Mouse (Mus musculus) lung, postnatal 0 days (tissue): ENCODE results near the gene Vps13c. TPM values are rescaled to one million over a fixed set of nuclear protein-coding genes. Genes with fewer than 3 reads are reported as not detected.

Source experiments
- ATAC-seq: fragments of 200-750 bp; cut with Nextera tagmentation; 2 replicates; pipeline ENCODE4 v1.8.0; 2017; ENCODE audit warnings: moderate library complexity
- DNase-seq: peaks from one replicate; pipeline ENCODE4 v3.0.0-alpha.2; 2016; ENCODE audit warnings: low spot score
- H3K27ac ChIP-seq: fragments of 300-500 bp; sonication (generic); 2 replicates; pipeline ENCODE4 v1.5.1; 2014; ENCODE audit warnings: antibody characterized with exemption, mild to moderate bottlenecking, low read length, mixed read lengths
- H3K27me3 ChIP-seq: fragments of 300-500 bp; sonication (generic); replicated peaks from 2 replicates; pipeline ENCODE4 v1.6.1; 2014; ENCODE audit warnings: low read length, mixed read lengths; ENCODE audit not compliant: insufficient read depth
- H3K36me3 ChIP-seq: fragments of 300-500 bp; sonication (generic); 2 replicates; pipeline ENCODE4 v1.6.1; 2014; ENCODE audit warnings: low read length, mixed read lengths; ENCODE audit not compliant: insufficient read depth
- H3K4me1 ChIP-seq: fragments of 300-500 bp; sonication (generic); 2 replicates; pipeline ENCODE4 v1.6.1; 2014; ENCODE audit warnings: antibody characterized with exemption, low read depth, low read length, mixed read lengths; ENCODE audit not compliant: insufficient read depth
- H3K4me2 ChIP-seq: fragments of 300-500 bp; sonication (generic); replicated peaks from 2 replicates; pipeline ENCODE4 v1.6.1; 2014; ENCODE audit warnings: low read depth, mild to moderate bottlenecking, low read length, moderate library complexity, mixed read lengths
- H3K4me3 ChIP-seq: fragments of 300-500 bp; sonication (generic); 2 replicates; pipeline ENCODE4 v1.5.1; 2014; ENCODE audit warnings: low read depth, low read length
- H3K9ac ChIP-seq: fragments of 300-500 bp; sonication (generic); replicated peaks from 2 replicates; pipeline ENCODE4 v1.6.1; 2014; ENCODE audit warnings: low read depth, mild to moderate bottlenecking
- H3K9me3 ChIP-seq: fragments of 300-500 bp; sonication (generic); 2 replicates; pipeline ENCODE4 v1.6.1; 2016; ENCODE audit warnings: low read length, mixed read lengths
- CTCF ChIP-seq: IDR thresholded peaks from 2 replicates; pipeline ENCODE4 v1.5.1; 2016; ENCODE audit warnings: antibody characterized with exemption, mild to moderate bottlenecking
- EP300 ChIP-seq: IDR thresholded peaks from 2 replicates; pipeline ENCODE4 v1.6.1; 2016; ENCODE audit warnings: antibody characterized with exemption, mild to moderate bottlenecking, control low read depth
- WGBS: fragments of 180-500 bp; shearing (Covaris S2); extraction: QIAGEN DNeasy Blood & Tissue Kit; methylation state at CpG from one replicate; pipeline ENCODE4 v1.1.7; 2014; 5-methylcytosine and 5-hydroxymethylcytosine counted together
- polyA plus RNA-seq: library from polyadenylated mRNA; unstranded; fragments of >200 nt; fragmentation: Nextera tagmentation; extraction: Ambion mirVana; gene quantifications from 2 replicates; pipeline ENCODE4 v1.2.1, GENCODE M21; 2015

The Vps13c gene
- polyA plus RNA-seq, 1 experiment from 2014 or later, result 6.9 TPM

- no peak overlapping the region for H3K4me3 ChIP-seq
- ATAC-seq (peak; percentile 87), DNase-seq (peak; percentile 95)
- no peaks in the 10 kb centered on the region for H3K36me3 ChIP-seq
- H3K4me2 ChIP-seq, result peak overlapping the region; percentile 20; the same call in 1 of the 2 replicates
- peak overlapping the region; percentile 68 for H3K27ac ChIP-seq
- WGBS, result under 1% methylated on average over 8 of the region's 8 CpGs
- H3K27me3 ChIP-seq, result no peaks in the 10 kb centered on the region
- TF ChIP-seq CTCF, result no peak
- TF ChIP-seq EP300, result no peak
- no peak overlapping the region for H3K9ac ChIP-seq
- no peaks in the 10 kb centered on the region for H3K4me1 ChIP-seq
- H3K9me3 ChIP-seq, result no peaks in the 10 kb centered on the region
Observed at GRCm38 (mm10) chr9:67813665-67814337, 26.4 kb upstream of the Vps13c start.

DNA sequence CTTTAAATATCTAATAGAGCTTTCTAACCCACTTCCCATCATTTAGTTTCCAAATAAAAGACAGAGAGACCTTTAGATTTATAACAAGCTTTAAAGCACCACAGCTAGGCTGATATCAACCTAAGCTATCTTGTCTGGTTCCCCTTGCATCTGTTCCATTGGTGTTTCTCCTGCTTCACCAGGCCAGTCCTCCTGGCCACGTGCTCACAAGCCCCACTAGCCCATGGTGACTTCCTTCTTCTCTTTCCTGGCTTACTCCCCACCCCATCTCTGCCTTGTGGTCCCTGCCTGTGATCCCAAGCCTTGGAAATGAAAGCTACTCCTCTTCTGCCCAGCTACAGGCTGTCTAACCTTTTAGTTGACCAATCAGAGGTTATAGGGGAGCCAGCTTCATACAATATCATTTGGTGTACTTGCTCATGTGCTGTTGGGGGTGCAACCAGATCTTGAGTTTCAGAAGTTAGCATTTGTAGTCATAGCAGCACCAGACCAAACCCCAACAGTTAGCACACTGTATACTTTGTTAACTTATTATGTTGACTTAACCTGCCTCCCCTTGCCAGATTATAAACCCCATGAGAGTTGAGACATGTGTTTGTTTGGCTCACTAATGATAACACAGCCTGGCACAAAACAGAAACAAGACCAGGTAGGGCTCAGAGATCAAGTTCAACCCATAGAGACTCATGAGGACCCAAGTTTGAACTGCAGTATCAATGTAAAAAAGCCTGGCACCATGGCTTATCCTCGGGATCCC is 23.8 kb upstream of the Vps13c start:
- no peaks in the 10 kb centered on the region for H3K36me3 ChIP-seq
- DNase-seq (no peak), ATAC-seq (no peak)
- TF ChIP-seq CTCF, result no peak
- no peak for TF ChIP-seq EP300
- no peaks in the 10 kb centered on the region for H3K9me3 ChIP-seq
- no peaks in the 10 kb centered on the region for H3K27me3 ChIP-seq
- no peak overlapping the region for H3K4me3 ChIP-seq
- no peaks in the 10 kb centered on the region for H3K4me1 ChIP-seq
- WGBS, result 65% methylated on average over 2 of the region's 2 CpGs
- no peak overlapping the region for H3K9ac ChIP-seq
- no peak overlapping the region for H3K27ac ChIP-seq
- no peak overlapping the region for H3K4me2 ChIP-seq

DNA sequence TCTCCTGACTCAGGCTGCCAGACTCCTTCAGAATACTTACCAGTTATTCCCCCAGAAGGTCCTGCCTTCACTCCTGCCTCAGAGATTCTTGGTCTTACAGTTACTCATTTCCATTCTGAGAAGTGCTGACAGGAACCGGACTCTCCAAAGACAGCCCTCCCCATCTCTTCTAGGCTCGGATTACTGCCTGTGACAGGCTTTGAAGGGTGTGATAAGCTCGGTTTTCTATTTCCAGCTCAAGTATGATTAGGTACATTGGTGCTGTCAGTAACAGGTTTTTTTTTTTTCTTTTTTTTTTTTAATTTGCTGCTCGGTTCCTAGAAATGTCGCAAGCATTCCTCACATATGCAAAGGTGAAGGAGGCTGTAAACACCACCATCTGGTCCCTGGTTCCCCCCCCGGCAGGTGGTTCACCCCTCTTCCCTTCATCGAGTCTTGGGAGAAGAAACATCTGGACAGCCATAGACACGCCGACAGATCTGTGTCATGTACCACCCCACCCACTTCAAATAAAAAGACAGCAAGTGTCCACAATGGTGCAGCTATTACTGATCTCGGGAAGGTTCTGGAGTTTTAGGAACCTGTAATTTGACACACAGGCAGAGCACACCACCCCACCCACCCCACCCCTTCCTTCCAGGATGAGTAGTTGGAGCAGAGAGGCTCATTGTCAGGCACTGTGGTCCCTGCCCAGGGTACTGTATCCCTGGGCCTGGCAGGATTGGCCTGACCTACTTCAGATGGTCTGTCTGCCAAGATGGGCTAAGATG is 22.1 kb upstream of the Vps13c start:
- Histone ChIP-seq H3K4me2 (no peak overlapping the region), H3K27me3 (no peaks in the 10 kb centered on the region), H3K9me3 (no peaks in the 10 kb centered on the region), H3K4me3 (no peak overlapping the region), H3K27ac (no peak overlapping the region), H3K36me3 (no peaks in the 10 kb centered on the region), H3K9ac (no peak overlapping the region), H3K4me1 (no peaks in the 10 kb centered on the region)
- TF ChIP-seq EP300, result no peak
- TF ChIP-seq CTCF, result no peak
- DNase-seq (no peak), ATAC-seq (peak; percentile 13; the same call in 1 of the 2 replicates)
- WGBS, result 13% methylated on average over 10 of the region's 10 CpGs

DNA sequence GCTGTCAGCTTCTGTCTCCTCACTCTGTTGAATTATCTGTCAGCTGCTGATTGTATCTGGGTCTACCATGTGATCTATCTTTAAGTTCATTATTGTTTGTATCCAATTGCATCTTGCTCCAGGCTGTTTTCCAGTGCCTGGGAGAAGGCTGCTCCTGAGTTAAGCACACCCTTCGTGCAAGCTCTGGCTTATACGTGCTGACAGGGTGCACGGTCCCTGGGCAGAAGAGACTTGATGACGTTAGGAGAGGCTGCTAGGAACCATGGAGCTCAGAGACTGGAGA is 21.6 kb upstream of the Vps13c start:
- Histone ChIP-seq H3K4me1 (no peaks in the 10 kb centered on the region), H3K4me3 (no peak overlapping the region), H3K27ac (no peak overlapping the region), H3K4me2 (no peak overlapping the region), H3K9me3 (no peaks in the 10 kb centered on the region), H3K27me3 (no peaks in the 10 kb centered on the region), H3K36me3 (no peaks in the 10 kb centered on the region), H3K9ac (no peak overlapping the region)
- WGBS, result 69% methylated on average over 4 of the region's 4 CpGs
- ATAC-seq (no peak), DNase-seq (no peak)
- TF ChIP-seq CTCF, result no peak
- no peak for TF ChIP-seq EP300

DNA sequence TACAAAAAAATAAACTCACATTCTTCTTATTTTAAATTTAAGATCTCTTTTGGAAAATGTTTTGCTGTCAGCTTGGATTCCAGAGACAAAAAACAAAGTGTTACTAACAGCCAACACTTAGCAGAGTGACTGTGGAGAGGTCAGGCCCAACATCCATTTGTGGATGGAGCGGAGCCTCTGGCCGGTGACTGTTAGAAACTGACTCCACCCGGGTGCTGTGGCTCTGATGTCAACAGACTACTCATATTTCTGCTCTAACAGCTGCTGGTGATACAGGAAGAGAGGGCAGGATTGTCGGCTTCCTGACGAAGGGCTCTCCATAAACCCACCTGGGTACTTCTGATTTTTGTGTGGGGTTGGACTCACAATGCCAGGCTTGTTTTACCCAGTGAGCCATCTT is 17.1 kb upstream of the Vps13c start:
- WGBS, result 24% methylated on average over 5 of the region's 5 CpGs
- Histone ChIP-seq H3K4me2 (no peak overlapping the region), H3K27me3 (no peaks in the 10 kb centered on the region), H3K4me1 (no peaks in the 10 kb centered on the region), H3K27ac (no peak overlapping the region), H3K36me3 (no peaks in the 10 kb centered on the region), H3K4me3 (no peak overlapping the region), H3K9ac (no peak overlapping the region), H3K9me3 (0 out of 2 replicates have a peak, but pooled peaks cover 4% of the 10 kb centered on the region)
- ATAC-seq, result peak; percentile 28; the same call in 1 of the 2 replicates
- TF ChIP-seq CTCF, result no peak
- TF ChIP-seq EP300, result no peak
- peak; percentile 50 for DNase-seq

DNA sequence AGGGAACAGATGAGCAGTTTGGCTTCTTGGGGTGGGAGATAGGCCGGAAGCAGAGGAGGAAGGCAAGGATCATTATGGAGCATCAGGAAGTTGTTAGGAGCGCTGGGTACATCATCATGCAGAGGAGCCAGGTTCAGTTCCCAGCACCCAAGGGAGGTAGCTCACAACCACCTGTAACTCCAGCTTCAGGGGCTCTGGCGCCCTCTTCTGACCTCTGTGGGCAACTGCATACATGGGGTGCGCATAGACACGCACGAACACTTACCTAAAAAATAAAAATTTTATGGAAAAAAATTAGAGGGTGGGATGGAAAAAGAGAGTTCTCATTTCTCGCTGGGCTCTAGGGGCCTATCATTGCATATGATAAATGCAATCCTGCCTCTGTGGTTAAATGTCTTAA is 14.7 kb upstream of the Vps13c start:
- Histone ChIP-seq H3K9me3 (0 out of 2 replicates have a peak, but pooled peaks cover 4% of the 10 kb centered on the region), H3K4me3 (no peak overlapping the region), H3K4me1 (no peaks in the 10 kb centered on the region), H3K9ac (no peak overlapping the region), H3K27ac (no peak overlapping the region), H3K27me3 (0 out of 2 replicates have a peak, but pooled peaks cover 8% of the 10 kb centered on the region), H3K4me2 (no peak overlapping the region), H3K36me3 (no peaks in the 10 kb centered on the region)
- no peak for DNase-seq
- TF ChIP-seq EP300 (no peak), CTCF (no peak)
- 84% methylated on average over 7 of the region's 7 CpGs for WGBS
- ATAC-seq, result no peak
